Mouse (Mus musculus): ENCODE data around the gene B230104I21Rik. TPM values are rescaled to one million over a fixed set of nuclear protein-coding genes. Genes with fewer than 3 reads are reported as not detected.

The B230104I21Rik gene
- total RNA-seq (2021), result not detected
- long read RNA-seq, experiment 1, result 0 reads
- long read RNA-seq, experiment 2, result 0 reads

DNA sequence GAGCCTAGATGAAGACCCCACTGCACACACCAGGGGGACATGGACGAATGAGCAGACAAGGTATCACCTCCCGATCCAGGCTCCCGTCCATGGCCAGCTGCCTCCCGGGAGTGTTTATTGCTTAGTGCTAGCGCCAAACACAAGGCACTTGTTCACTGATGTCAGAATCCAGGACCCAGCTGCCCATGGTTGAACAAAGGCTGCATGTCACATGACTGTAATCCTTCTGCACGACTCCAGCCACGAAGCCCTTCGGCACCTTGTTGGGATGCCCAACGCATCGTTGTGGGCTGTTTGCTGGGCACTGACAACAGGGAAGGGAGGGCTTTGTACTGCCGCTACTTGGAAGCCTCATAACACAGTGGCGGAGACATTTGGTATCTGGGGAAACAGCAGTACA lies at the start of gene B230104I21Rik:
B230104I21Rik (plus strand) TSS at position 367 of the 400 bp plus-strand sequence.
- DNase-seq, result no peak

DNA sequence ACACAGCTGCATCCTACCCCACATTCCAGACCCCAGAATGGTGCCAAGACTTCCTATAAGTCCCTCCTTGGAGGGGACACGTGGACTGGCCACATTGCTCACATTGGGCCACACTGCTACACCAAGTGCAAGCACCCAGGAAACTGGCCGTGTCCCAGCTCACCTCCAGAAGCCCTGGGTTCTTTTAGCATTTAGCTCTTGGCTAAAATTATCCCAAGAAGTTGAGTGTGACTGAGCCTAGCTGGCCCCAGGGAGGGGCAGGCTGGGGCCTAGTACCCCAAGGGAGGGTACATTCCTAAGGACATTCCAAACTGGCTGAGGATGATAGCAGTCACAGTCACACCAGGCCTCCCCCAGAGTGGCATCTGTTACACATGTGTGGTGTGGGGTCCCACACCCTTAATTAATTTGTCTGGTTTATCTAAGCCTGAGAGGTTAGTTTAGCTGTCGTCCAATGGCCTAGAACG lies 42.2 kb upstream of the B230104I21Rik start:
- no peak for DNase-seq

DNA sequence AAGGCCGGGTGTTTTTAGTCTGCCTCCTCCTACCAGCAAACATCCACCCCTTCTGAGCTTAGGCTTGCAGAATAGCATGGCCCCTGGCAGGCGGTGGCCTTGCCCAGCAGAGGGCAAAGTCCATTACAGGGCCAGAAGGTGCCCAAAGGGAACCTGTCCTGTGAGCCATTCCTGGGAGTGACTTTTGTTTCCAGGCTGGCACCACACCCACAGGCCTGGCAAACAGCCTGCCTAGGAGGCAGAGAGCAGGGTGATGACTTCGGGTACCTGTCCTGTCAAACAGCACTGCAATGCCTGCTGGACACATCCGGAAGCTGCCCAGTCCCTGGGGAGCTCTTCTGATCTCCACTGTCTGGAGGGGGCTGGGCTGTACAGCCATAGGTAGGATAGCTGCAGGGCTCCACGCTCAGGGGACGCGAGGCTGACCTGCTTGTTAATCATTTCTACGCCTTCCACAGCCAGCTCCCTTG lies 41.6 kb upstream of the B230104I21Rik start:
- DNase-seq, result no peak

DNA sequence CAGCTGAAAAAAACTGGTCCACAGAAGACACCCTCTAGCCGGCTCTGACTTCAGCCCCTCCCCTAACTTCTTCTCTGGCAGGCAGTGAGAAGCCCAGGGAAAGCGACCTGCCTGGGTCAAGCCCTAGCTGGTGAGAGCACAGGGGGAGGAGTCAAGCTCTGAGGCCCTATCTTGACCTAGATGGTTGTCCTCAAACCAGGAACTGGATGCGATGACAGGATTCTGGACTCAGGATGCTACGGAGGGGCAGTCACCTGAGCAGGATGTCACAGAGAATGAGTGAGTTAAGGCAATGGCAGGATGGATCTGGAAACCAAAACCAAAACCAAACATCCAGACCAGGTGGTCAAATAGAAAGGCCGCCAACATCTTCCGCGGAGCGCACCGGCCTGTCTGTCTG lies 38.2 kb upstream of the B230104I21Rik start:
- no peak for DNase-seq

DNA sequence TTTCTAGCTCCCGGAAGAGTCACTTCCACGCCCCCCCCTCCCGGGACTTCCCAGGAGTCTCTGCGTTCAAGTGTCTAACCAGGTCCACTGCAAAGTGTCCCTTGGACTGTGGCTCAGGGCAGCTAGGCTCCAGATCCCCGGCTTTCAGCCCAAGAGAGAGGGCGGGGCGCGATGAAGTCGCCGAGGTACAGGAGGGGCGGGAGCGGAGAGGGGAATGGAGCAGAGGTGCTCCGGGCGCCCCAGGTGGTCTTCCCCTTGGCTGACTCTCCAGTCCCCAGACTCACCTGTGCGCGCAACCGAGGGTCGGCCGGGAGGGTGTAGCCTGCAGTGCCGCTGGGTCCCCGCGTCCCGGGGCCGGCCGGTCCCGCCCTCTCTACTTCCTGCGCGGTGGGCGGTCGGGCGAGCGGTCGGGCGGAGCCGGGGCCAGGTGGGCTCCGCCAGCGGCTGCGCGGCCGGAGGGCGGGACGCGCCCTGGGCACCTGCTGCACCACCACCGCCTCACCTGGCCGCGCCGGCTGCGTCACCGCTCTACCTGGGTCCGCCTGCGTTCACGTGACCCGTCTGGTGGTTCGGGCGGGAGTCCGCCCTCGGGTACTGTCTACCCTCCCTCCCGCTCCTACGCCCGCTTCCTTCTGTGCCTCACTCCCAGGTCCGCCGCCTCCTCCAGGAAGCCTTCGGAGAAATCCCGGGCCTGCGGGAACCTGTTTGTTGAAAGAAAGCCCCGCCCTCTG lies 36.2 kb upstream of the B230104I21Rik start:
- no peak for DNase-seq

DNA sequence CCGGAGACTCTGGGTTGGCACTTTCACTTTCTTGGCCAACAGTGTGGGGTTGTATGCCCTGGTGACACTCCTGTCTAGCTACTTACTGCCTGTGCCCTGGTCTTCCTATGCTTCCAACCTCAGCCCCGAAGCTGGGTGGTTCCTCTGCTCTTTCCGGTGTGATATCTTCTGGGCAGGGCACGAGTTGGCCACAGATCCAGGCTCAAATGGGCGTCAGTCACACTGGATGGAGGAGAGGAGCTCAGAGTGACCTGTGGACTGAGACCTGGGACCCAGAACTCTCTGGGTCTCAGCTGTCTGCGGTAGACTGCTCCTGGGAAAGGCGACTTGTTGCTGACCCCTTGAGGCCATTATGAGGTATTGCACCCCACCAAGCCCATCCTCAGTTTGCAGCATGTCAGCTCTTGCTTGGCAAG lies 34.5 kb upstream of the B230104I21Rik start, which contains the start of gene Arhgef16:
Arhgef16 (minus strand) TSS at position 211 of the 416 bp plus-strand sequence.
- DNase-seq, result no peak

DNA sequence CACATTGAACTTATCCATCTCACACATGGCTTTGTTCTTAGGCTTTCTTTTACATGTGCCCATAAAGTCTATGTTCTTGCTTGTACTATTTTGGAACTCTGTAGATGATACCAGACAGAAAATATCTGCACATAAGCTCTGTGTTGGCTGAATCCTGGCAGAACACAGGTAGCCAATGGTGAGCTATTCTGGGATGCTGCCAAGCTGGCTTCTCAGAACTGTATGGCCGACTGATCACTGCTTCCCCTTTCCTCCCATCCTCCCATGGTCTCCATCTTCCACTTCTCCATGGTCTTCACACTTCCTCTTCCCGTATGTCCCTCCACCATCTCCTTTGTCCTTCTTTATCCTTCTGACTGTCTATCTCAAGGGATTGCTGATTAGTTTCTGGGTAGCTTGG lies 26.8 kb upstream of the B230104I21Rik start:
- no peak for DNase-seq

DNA sequence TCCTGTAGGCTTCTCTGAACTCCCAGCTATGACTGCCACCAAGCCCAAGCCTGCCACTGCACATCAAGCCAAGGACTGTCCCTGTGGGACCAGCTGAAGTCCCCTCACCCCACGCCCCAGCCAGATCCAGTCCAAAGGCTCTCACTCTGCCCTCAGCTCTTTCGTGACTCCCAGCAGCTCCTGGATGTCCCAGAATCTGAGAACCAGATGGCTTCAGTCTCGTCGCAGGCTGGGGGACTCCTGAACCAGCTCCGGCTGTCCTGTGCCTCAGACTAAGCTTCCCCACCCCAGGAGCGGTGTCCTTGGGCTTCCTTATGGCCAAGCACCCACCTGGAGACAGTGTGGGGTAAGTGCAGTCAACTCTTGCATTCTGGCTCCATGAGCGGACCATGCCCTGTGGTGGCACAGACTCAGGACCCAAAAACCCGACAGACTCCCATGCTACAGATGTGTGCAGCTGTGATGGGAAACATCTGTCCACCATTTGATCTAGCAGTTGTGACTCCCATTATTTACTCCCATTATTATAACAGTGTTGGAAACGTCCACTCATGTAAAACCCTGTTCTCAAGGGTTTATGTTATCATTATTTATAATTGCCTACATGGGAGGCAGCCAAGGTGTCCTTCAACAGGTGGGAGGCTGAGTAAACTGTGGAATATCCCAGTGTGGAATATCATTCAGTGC lies 25.2 kb upstream of the B230104I21Rik start:
- no peak for DNase-seq

DNA sequence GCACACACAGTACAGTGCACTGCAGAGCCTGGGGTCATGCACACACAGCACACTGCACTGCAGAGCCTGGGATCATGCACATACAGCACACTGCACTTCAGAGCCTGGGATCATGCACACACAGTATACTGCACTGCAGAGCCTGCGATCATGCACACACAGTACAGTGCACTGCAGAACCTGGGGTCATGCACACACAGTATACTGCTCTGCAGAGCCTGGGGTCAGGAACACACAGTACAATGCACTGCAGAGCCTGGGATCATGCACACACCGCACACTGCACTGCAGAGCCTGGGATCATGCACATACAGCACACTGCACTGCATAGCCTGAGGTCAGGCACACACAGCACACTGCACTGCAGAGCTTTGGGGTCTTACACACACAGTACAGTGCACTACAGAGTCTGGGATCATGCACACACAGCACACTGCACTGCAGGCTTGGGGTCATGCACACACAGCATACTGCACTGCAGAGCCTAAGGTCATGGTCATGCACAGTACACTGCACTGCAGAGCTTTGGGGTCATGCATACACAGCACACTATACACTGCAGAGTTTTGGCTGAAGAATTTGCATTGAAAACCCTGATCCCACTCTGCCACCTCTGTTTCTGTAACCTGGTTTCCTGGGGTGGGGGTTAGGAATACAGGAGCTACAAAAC lies 23.6 kb upstream of the B230104I21Rik start:
- DNase-seq, result no peak

DNA sequence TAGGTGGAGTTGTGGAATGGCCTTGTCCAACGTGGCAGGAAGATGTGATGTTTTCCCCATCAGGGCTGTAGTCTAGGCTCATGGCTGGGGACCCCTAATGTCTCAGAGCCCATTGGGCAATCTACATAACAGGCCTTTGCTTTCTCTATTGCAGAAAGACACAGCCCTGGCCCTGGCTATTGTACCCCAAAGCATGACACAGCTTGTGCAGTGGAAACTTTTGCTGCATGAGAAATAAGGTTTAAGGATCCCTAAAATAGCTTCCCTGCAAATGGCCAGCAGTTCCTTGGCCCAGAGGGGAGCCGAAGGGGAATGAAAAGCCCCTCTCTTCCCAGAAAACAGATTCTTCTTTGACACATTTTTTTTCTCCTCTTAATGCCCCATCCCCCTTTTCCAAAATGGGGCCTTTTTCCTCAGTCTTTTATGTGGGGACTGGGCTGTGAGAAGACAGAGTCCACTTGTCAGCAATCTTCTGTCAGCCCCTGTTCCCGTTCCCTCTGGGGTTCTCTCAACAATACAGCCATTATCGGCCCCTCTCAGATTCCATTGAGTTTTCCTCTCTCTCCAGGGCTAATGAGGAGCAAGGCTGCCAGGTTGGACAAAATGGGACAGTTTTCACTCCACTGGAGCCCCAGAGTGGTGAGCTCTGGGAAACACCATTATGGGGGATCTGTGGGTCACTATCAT lies 22.8 kb upstream of the B230104I21Rik start:
- DNase-seq, result no peak

DNA sequence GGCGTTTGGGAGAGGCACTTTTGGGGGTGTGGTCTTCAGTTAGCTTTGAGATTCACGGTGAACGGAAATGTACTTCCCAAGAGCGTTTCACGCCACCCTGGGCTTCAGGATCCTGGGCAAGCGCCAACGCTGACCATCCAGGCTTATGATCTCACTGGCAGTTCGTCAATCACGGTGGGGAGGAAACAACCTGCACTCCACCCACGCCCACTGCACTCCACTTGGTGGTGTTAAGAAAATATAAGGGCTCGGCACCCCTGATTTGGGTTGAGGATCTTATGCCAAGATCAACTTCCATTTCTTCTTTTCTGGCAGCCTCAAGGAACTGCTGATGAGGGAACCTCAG lies 22.3 kb upstream of the B230104I21Rik start:
- DNase-seq, result no peak

DNA sequence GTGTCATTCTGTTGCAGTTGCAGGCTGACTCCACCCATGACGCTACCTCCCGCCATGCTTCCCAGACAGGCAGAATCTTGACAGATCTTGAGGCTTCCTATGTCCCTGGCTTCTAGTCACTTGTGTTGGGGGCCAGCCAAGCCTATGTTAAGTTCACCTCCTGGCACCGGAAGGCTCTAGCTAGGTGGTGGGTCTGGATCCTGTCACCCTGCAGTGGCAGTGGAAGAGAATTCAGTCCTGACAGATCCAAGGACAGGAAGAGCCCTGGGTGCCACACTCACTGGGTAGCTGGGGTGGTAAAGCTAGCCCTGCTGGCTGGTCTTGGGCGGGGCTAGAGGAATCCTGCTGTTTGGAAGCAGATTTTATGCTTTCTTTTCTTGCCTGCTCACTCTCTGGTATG lies 10.5 kb upstream of the B230104I21Rik start:
- no peak for DNase-seq

DNA sequence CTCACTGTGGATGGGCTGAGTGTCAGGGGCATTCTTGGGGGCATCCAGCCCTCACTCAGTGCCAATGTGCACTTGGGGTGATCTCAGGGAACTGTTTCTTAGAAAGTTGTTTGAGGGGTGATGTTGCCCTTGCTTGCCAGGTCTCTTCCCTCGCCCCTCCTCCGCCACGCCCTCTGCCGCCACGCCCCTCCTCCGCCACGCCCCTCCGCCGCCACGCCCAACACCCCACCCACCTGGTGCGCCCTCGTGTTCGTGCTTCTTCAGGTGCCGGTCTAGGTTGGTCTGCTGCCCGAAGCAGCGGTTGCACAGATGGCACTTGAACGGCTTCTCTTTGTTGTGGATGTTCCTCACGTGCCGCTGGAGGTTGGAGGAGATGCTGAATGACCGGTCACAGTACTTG lies 7.5 kb upstream of the B230104I21Rik start:
- no peak for DNase-seq

DNA sequence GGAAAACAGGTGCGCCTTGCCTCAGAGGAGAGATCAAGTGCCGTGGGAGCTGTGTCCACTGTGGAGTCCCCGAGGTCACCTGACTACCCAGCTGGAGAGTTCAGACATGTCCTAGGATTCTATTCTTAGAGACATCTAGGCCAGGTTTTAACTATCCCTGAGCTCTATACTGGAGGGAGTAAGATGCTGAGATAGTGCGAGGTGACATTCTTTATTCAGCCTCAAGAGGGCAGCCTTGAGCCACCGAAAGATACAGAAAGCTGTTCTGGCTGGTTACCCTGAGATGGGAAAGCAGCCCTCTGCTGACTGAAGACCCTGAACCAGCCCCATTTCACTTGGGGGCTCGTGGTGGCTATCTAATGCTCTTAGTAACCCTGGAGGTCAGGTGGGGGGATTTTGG lies 7.1 kb upstream of the B230104I21Rik start:
- DNase-seq, result peak; percentile 68

DNA sequence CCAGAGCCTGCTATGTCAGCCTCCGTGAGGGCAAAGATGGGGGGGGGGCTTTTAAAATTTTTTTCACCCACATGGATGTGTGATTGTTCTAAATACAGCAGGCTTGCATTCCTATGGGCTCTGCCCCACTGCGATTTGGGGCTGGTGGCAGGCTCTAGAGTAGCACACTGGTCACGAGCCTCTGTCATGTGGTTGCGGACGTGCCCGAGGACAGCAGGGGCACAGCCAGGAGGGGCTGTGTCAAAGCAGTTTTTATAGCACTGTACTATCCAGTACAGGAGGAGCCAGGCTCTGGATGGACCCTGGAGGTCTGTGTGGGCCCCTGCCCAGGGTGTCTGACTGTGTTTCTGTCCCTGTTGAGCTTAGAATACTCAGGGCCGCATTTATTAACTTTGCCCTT lies 5.9 kb upstream of the B230104I21Rik start:
- DNase-seq, result no peak

DNA sequence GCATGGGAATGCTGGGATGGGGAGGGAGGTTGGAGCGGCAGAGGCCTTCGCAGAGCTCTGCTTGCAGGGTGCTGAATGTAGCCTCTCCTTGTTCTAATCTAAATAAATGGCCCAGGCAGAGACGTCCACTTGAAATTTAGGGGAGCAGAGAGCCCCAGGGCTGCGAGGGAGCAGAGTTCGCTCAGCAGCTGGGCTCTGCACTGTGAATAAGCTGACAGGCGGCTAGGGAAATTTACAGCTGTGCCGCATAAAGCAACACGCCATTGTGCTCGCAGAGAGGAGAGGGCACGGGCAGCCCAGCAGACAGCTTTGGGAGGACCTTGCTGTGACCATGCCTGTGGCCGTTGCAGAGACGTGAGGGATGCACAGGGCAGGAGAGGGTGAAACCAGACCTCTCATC lies 4.7 kb upstream of the B230104I21Rik start:
- DNase-seq, result no peak

DNA sequence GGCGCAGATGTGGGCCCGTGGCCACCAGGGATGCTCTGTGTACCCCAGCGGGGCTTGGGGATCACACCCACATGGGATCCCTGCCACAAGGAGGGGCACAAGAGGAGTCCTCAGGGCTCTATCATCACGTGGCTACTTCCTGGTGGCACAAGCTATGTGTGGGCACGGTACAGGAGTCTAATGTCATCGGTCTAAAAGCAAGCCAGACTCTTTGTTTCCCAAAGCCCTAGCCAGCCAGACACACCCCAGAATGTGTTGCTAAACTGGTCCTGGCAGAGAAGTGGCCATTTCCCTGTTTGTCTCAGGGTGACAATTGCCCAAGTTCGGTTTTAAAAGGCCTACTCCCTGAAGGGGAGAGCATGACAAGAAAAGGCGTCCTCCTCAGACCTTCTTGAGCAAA lies 2.6 kb upstream of the B230104I21Rik start:
- no peak for DNase-seq

DNA sequence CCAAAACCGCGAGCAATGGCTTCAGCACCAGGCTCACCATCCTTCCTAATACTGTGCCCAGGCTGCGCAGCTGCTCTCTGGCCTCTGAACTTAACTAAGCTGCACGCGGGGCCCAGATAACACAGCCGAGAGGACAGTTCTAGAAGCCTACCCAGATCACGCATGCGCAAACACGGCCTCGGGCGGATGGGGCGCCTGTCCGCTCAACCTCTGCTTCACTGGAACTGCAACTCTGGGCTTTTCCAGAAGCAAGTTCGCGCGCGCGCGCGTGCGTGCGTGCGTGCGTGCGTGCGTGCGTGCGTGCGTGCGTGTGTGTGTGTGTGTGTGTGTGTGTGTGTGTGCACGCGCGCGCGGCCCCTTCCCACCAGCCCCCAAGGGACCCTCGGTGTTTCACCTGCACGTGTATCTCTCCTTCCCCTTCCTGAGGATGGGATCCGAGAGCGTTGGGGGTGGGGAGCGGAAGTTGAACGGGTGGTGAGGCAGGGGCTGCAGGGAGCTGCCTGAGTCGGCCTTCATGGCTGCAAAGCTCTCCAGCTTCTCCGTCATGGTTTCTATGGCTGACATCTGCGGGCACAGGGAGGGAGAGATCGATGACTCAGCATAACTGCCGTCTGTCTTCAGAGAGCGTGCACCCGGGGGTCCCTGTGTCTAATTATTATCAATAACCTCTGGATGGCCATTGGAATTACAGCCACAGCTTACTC lies 1.1 kb upstream of the B230104I21Rik start:
- peak; percentile 39 for DNase-seq

DNA sequence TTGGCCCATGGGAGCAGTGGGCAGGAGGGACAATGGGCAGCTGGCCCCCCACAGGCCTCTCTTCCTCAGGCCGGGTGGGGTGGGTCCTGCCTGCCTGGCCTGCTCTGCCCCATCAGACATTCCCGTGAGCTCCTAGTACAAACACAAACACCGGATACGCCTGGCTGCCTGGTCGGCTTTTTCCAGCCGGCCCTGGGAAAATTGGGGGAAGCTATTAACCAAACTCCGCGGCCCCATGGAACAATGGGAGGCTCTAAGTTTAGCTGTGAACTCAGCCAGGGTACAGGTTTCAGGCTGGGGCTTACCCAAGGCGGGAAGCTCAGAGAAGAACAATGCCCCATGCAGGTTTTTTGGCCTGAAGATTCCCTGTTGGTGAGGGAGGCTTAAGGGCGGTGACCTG lies 723 bp downstream of the B230104I21Rik start:
- DNase-seq, result peak; percentile 18

DNA sequence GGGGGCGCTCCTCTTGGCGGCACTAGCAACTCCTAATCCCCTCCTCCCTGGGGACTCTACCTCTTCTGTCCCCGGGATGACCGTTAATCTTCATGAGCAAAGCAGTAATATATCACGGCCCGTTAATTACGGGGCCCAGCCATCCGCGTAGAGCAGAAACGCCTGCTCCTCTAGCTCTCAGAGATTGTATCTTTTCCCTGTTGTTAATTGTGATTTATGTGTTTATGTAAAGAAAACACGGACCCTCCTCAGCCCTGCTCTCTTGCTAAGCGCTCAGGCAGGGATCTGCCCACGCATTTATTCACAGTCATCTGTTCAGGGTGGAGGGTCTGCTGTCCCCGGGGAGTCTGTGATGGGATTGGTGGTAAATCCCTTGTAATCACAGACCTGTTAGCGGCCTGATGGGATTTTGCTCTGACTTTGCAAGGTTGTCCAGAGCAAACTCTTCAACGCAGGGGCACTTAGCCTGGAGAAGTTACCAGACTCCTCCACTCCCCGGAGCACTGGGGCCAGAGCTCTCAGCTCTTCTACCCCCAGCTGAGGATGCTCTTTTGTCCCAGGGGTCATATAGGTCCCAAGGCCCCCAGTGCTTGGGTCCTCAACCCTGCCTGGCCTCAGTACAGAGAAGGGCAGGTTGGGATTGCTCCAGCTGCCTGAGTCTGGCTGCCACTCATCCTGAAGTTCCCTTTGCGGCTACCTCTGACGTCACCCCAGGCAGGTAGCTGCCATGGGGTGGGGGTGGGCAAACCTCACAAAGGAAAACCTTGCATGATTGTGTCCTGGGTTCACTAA lies 11.0 kb downstream of the B230104I21Rik start:
- no peak for DNase-seq
